Mouse (Mus musculus): ENCODE data around the gene Rnf167. TPM values are rescaled to one million over a fixed set of nuclear protein-coding genes. Genes with fewer than 3 reads are reported as not detected.

Rnf167 gene
- polyA plus RNA-seq, 1 experiment from 2014 or later, result 87.0 TPM

Other genes with a start within 250 kb of the Rnf167 start
- gene Pelp1, start 237.2 kb upstream of the Rnf167 start, polyA plus RNA-seq (2014; fragmentation: Nextera tagmentation; extraction: Ambion mirVana), result 32.5 and 33.7 TPM in 2 replicates
- 28.9 and 31.3 TPM in 2 replicates for gene Arrb2, start 214.6 kb upstream of the Rnf167 start, polyA plus RNA-seq (2014; fragmentation: Nextera tagmentation; extraction: Ambion mirVana)
- gene Med11, start 195.3 kb upstream of the Rnf167 start, polyA plus RNA-seq (2014; fragmentation: Nextera tagmentation; extraction: Ambion mirVana), result 37.7 and 42.1 TPM in 2 replicates
- 0.18 and 0.26 TPM in 2 replicates for gene Zmynd15, start 187.8 kb upstream of the Rnf167 start, polyA plus RNA-seq (2014; fragmentation: Nextera tagmentation; extraction: Ambion mirVana)
- 0.50 and 0.82 TPM in 2 replicates for gene Cxcl16, start 187.3 kb upstream of the Rnf167 start, polyA plus RNA-seq (2014; fragmentation: Nextera tagmentation; extraction: Ambion mirVana)
- not detected in 2 replicates for gene Tm4sf5, start 142.0 kb upstream of the Rnf167 start, polyA plus RNA-seq (2014; fragmentation: Nextera tagmentation; extraction: Ambion mirVana)
- gene Vmo1, start 132.6 kb upstream of the Rnf167 start, polyA plus RNA-seq (2014; fragmentation: Nextera tagmentation; extraction: Ambion mirVana), result 0.42 TPM in 1 of 2 replicates, not detected in the other
- 0.18 and 0.22 TPM in 2 replicates for gene Gltpd2, start 128.0 kb upstream of the Rnf167 start, polyA plus RNA-seq (2014; fragmentation: Nextera tagmentation; extraction: Ambion mirVana)
- 826 and 909 TPM in 2 replicates for gene Psmb6, start 121.9 kb upstream of the Rnf167 start, polyA plus RNA-seq (2014; fragmentation: Nextera tagmentation; extraction: Ambion mirVana)
- gene Gm40193, start 114.3 kb upstream of the Rnf167 start, polyA plus RNA-seq (2014; fragmentation: Nextera tagmentation; extraction: Ambion mirVana), result not detected in 2 replicates
- gene Pld2, start 107.2 kb upstream of the Rnf167 start, polyA plus RNA-seq (2014; fragmentation: Nextera tagmentation; extraction: Ambion mirVana), result 3.5 and 4.0 TPM in 2 replicates
- 12.3 and 12.9 TPM in 2 replicates for gene Mink1, start 84.4 kb upstream of the Rnf167 start, polyA plus RNA-seq (2014; fragmentation: Nextera tagmentation; extraction: Ambion mirVana)
- gene 4930544D05Rik, start 31.4 kb upstream of the Rnf167 start, polyA plus RNA-seq (2014; fragmentation: Nextera tagmentation; extraction: Ambion mirVana), result not detected in 2 replicates
- not detected in 2 replicates for gene Chrne, start 28.0 kb upstream of the Rnf167 start, polyA plus RNA-seq (2014; fragmentation: Nextera tagmentation; extraction: Ambion mirVana)
- gene Gp1ba, start 8.1 kb upstream of the Rnf167 start, polyA plus RNA-seq (2014; fragmentation: Nextera tagmentation; extraction: Ambion mirVana), result 0.61 and 0.81 TPM in 2 replicates
- gene Slc25a11, start 244 bp downstream of the Rnf167 start, polyA plus RNA-seq (2014; fragmentation: Nextera tagmentation; extraction: Ambion mirVana), result 134 and 142 TPM in 2 replicates
- 1,303 and 1,326 TPM in 2 replicates for gene Pfn1, start 7.4 kb downstream of the Rnf167 start, polyA plus RNA-seq (2014; fragmentation: Nextera tagmentation; extraction: Ambion mirVana)
- 13.8 and 14.3 TPM in 2 replicates for gene Eno3, start 10.0 kb downstream of the Rnf167 start, polyA plus RNA-seq (2014; fragmentation: Nextera tagmentation; extraction: Ambion mirVana)
- 138 and 139 TPM in 2 replicates for gene Spag7, start 22.2 kb downstream of the Rnf167 start, polyA plus RNA-seq (2014; fragmentation: Nextera tagmentation; extraction: Ambion mirVana)
- 6.6 and 6.7 TPM in 2 replicates for gene Camta2, start 40.9 kb downstream of the Rnf167 start, polyA plus RNA-seq (2014; fragmentation: Nextera tagmentation; extraction: Ambion mirVana)
- gene Inca1, start 52.9 kb downstream of the Rnf167 start, polyA plus RNA-seq (2014; fragmentation: Nextera tagmentation; extraction: Ambion mirVana), result 1.3 TPM in 2 replicates
- 6.1 and 7.1 TPM in 2 replicates for gene Kif1c, start 53.3 kb downstream of the Rnf167 start, polyA plus RNA-seq (2014; fragmentation: Nextera tagmentation; extraction: Ambion mirVana)
- 10.2 and 11.0 TPM in 2 replicates for gene Zfp3, start 117.0 kb downstream of the Rnf167 start, polyA plus RNA-seq (2014; fragmentation: Nextera tagmentation; extraction: Ambion mirVana)
- gene Scimp, start 165.4 kb downstream of the Rnf167 start, polyA plus RNA-seq (2014; fragmentation: Nextera tagmentation; extraction: Ambion mirVana), result not detected in 2 replicates
- gene Rabep1, start 197.5 kb downstream of the Rnf167 start, polyA plus RNA-seq (2014; fragmentation: Nextera tagmentation; extraction: Ambion mirVana), result 41.7 and 44.2 TPM in 2 replicates